In the genomic region with DNA sequence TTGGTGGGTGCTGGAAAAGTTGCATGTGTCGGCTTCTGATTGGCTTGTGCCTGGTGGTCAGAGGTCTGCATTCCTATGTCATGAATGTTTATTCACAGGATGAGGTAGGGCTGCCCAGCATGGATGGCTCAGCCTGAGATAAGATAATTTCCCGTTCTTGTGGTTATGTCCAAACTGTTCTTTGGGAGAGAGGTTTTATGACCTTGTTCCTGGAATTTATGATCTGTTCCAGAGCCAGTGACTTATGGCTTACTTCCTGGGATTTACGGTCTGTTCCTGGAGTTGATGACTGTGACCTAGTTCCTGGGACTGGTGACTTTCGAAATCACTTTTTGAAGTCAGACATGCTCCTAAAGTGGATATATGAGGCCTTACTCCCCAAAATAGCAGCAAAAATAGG, we compare ENCODE assay signal across 14 mouse cellular contexts.
DNase-seq lines count a peak whose midpoint lies in the region; ATAC-seq lines count a peak whose summit lies in the region.
"Had no signal": no experiment of that assay in that cellular context is flagged by ENCODE, and none has a peak within 500 bp of the region (broad histone marks: within the 10 kb centered on the region; RNA-seq: fewer than 3 reads in every experiment).

No protein-coding gene starts in this region.

- ATAC-seq in erythroblast, adult 5-6 weeks (replicated peaks; ENCODE audit: low FRiP score, poor library complexity, severe bottlenecking): no peak
- ATAC-seq: liver, postnatal 0 days had no signal

- peak; percentile 43 to 86 for DNase-seq in adrenal gland, adult (ENCODE audit: inconsistent age in 2 of 2, low spot score in 1 of 2)
- no peak for DNase-seq in adrenal gland, postnatal 4 days (ENCODE audit: low spot score in 2 of 2)
- DNase-seq in adrenal gland, adult 2 months: peak; percentile 33
- peak; percentile 98 for DNase-seq in gonadal fat pad, adult 2 months (ENCODE audit: low read depth)
- DNase-seq in kidney, postnatal 4 days: peak; percentile 18 to 22
- DNase-seq in frontal cortex, postnatal 36 days (ENCODE audit: low spot score in 2 of 2): no peak
- DNase-seq in layer of hippocampus, adult 18-20 months (ENCODE audit: low spot score in 2 of 2): no peak
- DNase-seq: cerebellum, adult 11-12 months; cerebellum, postnatal 36 days; heart, adult 18-20 months; liver, postnatal 0 days; retina, postnatal 1 day; thymus, postnatal 36 days had no signal

Comparison
In these comparisons a context has a peak if more than half of its experiments do, and no peak if none do; other contexts are left out.
1. DNase-seq: peak in adrenal gland, adult (2 of 2), adrenal gland, adult 2 months (single experiment), gonadal fat pad, adult 2 months (single experiment) and kidney, postnatal 4 days (2 of 2); none in adrenal gland, postnatal 4 days (0 of 2), frontal cortex, postnatal 36 days (0 of 2) and layer of hippocampus, adult 18-20 months (0 of 2).